Mouse (Mus musculus): ENCODE data around the gene Serpinb6c.

DNA sequence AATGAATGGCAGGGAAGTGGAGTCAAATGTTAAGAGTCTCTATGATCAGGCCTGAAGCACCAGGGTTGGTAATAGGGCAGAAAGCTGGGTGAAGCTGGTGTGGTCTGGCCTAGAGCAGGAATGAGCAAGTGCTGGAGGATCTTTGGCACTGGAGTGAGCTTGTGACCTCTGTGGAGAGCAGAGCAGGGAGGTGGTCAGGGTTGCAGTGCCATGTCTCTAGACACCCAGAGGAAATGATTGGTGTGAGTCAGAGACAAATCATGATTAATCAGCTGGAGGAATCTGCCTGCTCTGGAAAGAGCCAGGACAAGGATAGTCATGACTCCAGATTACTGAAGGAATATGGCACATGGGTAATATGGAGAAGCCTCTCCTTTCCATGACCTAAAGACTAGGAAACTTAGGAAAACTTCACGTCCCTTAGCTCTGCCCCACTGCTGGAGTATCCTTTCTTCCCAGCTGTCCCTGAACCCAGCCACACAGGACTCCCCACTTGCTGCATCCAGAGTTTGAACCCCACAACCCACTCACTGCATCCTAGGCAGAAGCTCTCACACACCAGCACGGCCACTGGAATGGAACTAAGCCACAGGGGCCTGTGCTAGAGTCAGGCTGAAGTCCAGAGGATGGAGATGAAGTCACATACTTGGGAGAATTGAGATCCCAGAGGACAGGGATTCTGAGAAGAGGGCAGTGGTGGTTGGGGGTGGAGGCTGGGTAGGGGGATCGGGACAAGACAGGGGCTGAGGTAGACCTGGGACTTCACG, 46.0 kb upstream of the Serpinb6c start:
- TF ChIP-seq CTCF (IDR thresholded peaks at IDR 0.05 in 2 of 3, conservative IDR thresholded peaks at IDR 0.05 in 1 of 3; ENCODE audit: control insufficient read depth in 1 of 3, insufficient read depth in 1 of 3, low read depth in 2 of 3, low read length in 3 of 3, poor library complexity in 1 of 3, severe bottlenecking in 1 of 3): no peak
- no peak for TF ChIP-seq E2F4 (IDR thresholded peaks at IDR 0.05; ENCODE audit: borderline replicate concordance, low read depth, low read length)
- no peak for TF ChIP-seq MAFK (IDR thresholded peaks at IDR 0.05; ENCODE audit: borderline replicate concordance, low read depth, low read length)
- TF ChIP-seq ZKSCAN1 (IDR thresholded peaks at IDR 0.05; ENCODE audit: low read depth, low read length): no peak
- no peak for TF ChIP-seq SMC3 (IDR thresholded peaks at IDR 0.05; ENCODE audit: low read depth, low read length)
- TF ChIP-seq POLR2A (IDR thresholded peaks at IDR 0.05; ENCODE audit: control insufficient read depth in 1 of 2, insufficient read depth in 1 of 2, low read depth in 1 of 2, low read length in 2 of 2, poor library complexity in 1 of 2): no peak
- no peak for TF ChIP-seq POLR2AphosphoS5 (IDR thresholded peaks at IDR 0.05; ENCODE audit: borderline replicate concordance, low read depth, low read length)

All from MEL (cell line).